Mouse (Mus musculus): ENCODE results near the gene Camk1g.

DNA sequence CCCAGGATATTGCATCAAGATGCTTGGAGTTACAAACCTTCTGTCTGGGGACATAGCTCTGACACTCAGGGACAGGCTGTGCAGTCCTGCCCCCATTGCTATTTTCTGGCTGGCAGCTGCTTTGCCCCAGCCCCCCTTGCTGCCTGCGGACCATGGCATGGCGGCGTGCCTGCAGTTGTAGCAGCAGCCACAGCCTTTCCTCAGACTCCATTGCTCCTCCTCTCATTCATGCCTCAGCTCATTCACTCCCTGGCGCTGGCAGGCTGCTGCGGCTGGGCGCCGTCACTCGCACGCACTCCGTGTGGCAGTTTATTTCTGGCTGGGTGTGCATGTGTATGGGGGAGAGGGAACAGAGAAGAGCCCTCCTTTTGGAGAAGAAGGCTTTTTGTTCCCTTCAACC lies 2.0 kb downstream of the Camk1g start:
- TF ChIP-seq CTCF (IDR thresholded peaks at IDR 0.05; ENCODE audit: insufficient read depth, low read length) (no peak), POLR2A (IDR thresholded peaks at IDR 0.05; ENCODE audit: borderline replicate concordance, extremely low read depth, low read depth, low read length) (no peak)
